Mouse (Mus musculus) natural killer cell, adult 2 months (primary cell): ENCODE data around the gene Slc12a8.

ENCODE experiments used
- DNase-seq, 2 experiments: peaks; one replicate each; pipeline ENCODE4 v3.0.0; 2022; ENCODE audit warnings: low spot score in 2 of 2

Gene Slc12a8

DNA sequence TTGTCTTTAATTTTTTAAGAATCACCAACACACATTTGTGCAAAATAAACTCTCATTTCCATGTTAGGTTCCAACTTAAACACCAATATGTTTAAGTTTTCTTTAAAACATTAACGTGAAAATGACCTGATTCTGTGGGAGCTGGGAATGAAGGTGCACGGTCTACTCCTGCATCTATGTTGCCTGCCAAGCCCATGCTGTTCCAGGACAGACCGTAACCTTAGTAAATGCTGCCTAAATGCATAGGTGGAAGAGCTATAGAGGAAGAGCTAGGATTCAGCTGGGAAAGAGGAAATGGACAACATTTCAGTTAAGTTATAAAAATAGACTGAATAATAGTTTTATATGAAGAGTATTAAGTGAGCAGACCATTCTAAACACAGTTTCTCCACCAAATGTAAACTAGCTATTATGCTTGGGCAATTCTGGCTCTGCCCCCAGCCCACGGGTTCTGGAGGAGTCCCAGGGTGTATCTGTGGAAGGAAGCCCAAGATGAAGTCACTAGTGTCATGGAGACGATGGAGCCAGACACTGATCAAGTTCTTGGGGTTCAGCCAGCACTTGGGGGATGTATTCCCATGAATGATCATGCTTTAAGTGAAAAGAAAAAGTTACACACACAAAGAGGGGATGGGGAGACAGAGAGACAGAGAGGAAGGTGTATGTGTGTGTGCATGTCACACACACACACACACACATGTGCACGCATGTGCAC is 95.1 kb downstream of the Slc12a8 start:
- DNase-seq: no peak

DNA sequence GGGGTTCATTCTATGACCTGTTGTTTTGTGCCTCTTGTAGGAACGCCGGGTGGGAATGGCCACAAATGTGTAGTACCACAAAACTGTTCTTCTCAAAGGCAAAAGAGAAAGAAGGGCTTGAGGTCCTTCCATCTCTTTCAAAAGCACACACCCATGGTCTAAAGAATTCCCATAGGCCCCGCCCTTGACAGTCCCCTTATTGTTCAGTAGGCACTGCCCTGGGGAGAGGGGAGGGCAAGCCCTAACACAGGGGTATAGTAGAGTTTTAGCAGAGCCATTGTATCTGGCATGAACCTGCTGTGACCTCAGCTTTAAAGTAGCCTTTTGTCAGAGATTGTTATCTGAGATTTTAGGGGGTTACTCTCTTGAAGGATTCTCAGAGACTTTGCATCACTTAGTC is 98.9 kb downstream of the Slc12a8 start:
- DNase-seq: no peak

DNA sequence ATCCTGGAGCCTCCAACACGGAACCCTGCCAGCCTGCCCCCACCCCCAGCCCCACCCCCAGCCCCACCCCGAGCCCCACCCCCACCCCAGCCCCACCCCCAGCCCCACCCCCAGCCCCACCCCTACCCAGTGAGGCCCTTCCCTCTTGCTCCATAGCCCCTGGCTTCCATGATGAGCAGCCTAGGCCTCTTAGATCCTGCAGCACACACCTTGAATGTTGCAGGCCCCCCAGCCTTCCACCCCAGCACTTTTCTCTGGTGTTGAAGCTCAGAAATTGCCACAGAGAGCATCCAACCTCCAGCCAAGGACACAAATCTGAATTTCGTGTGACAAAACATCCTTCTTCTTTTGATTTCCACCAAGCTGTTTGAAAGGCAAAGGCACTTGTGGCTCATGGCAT is 104.7 kb downstream of the Slc12a8 start:
- DNase-seq: no peak

DNA sequence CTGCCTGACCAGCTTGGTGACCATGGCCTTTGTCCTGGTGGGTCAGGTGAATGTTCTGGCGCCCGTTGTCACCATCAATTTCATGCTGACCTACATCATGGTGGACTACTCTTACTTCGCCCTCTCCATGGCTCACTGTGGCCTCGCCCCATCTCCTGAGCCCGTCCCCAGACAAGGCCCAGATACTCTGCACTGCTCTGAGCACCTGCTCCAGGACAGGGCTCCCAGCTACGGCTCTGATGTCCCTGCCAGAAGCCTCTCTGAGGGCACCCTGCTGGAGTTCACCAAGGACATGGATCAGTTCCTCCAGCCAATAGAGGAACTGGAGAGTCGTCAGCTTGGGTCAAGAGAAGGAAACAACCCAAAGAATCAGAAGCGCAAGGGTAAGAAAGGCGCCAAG is 107.5 kb downstream of the Slc12a8 start:
- no peak for DNase-seq

DNA sequence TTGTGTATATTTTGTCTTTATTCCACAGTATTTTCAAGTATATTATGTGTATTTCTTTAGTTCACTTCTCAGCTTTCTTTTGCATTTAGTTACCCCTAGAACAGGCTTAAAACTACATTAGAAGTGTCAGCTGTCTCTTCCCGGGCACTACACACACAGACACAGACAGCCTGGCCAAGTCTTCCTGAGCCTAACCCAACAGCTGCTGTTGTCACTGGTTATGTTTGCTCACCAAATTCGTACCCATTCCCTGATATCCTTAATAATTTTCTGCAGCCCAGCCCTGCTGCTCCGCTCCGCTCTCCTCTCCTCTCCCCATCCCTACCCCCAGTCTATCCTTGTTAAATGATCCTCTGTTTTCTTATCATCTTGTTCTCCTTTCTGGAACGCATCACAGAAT is 112.4 kb downstream of the Slc12a8 start:
- no peak for DNase-seq

DNA sequence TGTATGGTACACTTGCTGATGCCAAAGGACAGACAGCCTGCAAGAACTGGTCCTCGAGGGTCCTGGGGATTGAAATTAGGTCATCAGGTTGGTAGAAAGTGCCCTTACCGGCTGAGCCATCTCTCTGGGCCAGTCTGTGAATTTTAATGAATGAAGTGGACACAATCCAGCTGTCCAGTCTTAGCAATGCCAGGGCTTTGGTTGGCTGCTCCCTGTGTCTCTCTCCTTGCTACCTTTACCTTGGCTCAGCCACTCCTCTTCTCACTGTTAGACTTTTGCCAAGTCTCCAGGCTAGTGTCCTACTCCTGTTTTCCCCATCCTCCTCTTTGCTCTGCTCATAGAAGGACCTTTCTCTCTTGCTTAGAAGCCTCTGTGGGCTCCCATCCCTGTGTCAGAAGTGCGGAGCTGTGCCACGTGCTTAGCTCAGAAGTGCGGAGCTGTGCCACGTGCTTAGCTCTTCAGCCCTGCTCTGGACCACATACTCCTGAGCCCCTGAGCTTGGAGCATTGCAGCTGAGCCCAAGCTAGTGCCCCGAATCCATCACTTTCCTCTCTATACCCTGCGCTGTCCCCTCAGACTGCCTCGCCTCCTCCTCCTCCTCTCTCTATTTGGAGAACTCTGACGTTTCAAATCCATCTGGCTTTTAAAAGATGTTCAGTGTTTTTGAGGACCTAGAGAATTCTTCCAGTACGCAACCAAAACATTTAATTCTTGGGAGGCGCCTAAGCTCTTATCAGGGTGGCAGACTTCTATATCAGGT is 118.9 kb downstream of the Slc12a8 start:
- no peak for DNase-seq

DNA sequence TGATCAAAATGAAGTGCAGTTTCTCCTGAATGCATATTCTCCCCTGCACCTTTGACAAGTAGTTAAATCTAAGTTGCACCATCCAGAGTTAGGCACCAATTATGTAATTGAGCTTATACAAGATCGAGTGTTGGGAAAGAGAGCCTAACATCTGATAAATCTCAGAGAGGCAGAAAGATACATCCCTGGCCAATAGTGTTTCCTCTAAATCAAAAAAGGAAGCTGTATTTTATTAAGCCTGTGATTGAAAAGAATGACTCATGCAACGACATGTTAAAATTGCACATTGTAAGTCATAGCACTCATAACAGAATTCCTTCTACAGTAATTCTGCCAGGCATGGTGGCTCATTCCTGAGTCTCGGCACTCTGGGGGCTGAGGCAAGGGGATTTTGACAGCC is 124.7 kb downstream of the Slc12a8 start:
- no peak for DNase-seq

DNA sequence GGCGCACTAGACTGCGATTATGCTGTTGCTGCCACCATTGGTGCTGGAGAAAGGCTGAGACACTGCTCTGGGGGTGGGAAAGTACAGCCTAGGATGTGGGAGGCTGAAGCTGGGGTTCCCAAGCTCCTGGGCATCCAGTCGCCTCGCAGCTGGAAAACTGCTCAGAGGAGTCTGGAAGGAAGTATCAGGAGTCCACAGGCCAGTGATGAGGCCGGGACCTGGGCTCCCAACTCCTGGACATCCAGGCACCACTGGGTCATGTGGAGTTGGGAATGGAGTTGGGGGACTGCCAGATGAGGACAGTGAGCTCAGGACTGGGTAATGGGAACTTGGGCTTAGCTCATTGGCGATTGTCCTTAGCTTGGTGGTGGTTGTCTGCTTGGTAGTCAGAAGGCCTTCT is 136.0 kb downstream of the Slc12a8 start:
- DNase-seq: no peak

DNA sequence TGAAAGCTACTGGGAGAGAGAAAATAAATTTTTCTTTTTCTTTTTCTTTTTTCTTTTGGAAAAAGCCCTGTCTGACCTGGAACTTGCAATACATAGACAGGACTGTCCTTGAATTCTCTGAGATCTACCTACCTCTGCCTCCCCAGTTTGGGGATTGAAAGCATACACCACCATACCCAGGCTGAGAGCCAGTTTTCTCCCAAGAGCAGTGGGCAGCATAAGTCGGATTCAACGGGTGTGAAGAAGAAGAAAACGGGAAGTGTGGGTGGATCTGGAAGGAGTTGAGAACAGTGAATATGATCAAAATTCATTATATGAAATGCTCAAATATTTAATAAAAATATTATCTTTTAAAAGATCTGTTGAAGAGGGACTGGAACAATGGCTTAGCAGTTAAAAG is 138.3 kb downstream of the Slc12a8 start:
- DNase-seq: no peak

DNA sequence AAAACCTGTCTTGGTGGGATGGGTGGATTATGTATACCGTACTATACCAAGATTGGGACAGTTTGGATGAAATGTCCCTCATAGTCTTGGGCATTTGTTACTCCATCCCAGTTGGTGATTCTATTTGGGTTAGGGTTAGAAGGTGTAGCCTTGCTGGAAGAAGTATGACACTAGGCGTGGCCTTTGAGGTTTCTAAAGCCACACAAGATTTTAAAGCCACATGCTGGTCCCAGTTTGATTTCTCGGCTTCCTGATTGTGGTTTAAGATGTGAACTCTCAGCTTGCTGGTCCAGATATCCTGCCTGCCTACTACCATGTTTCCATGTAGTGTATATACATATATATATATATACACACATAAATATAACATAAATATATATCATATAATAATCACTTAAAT is 140.1 kb downstream of the Slc12a8 start:
- no peak for DNase-seq

DNA sequence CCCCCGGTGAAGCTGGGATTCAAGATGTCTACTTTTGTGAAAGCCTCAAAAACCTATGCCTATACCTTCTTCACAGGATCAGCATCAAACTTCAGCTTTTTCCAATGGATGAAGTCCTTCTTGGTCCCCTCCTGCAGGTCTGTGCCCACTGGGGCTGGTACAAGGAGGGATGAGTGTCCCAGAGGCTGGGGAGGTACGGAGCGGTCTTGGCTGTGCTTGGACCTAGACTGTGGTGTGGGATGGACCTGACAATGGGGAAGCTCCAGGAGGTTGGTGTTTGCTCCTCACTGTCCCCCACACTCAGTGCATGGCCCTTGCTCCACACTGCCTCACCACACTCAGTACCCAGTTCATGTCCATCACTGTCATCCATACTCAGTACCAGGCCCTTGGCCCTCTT is 141.0 kb downstream of the Slc12a8 start:
- no peak for DNase-seq

DNA sequence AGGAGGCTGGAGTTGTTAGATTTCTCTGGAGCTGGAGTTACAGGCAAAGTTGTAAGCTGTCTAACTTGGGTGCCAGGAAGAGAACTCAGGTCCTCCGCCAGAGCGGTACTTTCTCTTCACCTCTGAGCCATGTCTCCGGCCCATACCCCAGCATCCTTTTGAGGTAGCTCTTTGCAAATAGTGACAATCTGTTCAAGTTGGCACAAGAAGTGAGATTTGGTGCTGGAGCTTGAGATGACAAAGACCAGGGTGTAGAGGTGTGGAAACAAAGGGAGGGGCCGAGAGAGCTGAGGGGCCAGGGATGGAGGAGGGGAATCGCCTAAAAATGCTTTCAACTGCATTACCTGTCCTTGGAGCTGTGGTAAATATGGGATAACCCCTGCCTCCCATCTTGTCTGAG is 142.4 kb downstream of the Slc12a8 start:
- DNase-seq: no peak

DNA sequence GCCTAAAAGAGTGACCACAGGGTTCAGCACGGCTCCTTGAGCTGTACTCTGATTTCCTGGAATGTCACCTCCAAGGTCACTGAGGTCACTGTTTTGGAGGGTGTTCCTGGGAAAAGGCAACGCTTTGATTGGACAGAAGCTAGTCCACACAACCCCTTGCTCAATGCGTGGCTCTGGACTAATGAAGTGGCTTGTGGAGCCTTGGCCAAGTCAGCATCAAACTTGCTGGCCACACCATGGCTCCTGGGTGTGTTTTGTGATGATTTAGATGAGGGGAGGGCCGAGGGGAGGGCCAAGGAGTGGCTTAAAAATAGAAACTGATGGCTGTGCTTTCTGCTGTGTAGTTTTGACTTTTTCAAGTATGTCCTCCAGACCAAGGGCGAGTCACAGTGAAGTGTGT is 143.0 kb downstream of the Slc12a8 start:
- no peak for DNase-seq

DNA sequence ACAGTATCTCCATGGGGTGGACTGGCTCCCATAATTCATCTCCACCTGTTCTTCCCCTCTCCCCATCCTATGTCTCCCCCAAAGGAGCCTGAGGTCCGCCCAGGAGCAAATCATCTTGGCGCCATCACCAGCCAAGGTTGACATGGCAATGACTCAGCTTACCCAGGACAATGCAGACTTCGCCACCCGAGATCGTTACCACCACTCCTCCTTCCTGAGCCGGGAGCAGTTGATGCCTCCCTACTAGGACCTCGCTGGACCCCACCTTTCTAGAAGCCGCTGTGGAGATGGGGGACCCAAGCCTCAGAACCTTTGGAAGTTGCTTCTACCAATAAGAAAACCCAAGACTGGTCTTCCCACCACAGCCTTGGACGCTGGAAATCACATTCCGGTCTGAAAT is 145.7 kb downstream of the Slc12a8 start:
- DNase-seq: no peak

DNA sequence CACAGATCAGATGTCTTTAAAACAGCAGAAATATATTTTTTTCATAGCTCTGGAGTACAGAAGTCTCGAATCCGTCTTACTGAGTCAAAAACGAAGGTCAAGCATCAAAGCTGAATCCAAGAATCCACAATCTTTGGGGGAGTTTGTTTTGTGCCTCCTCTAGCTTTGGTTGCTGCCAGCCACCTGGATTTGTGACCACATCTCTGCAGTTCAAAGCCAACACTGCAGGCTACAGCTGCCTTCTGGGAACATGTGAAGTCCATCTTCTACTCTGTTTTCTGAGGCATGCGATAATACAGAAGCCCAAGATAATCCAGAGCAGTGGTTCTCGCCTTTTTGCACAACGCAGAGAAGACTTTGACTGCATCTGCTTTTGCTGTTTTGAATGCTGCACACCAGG is 149.1 kb downstream of the Slc12a8 start:
- DNase-seq: no peak

DNA sequence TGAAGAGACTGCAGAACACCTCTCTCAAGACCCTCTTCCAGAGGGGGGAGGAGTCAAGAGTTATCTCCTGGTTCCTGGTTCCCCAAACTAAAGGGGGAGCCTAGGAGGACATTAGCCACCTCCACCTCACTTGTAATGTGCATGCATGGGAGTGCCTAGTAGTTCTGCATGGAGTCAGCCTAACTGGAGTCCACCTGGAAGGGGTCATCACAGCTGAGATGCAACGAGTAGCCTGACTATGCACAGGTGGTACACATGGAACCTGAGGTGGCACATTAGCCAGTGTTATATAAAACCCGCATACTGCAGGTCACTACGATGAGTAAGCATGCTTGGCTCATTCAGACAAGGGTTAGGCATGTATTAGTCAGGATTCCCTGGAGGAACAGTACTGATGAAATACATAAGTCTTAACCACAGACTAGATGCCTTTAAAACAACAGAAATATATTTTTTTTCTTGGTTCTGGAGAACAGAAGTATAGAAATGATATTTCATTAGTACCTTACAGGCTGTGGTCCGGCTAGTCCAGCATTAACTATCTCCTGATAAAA is 149.9 kb downstream of the Slc12a8 start:
- no peak for DNase-seq

DNA sequence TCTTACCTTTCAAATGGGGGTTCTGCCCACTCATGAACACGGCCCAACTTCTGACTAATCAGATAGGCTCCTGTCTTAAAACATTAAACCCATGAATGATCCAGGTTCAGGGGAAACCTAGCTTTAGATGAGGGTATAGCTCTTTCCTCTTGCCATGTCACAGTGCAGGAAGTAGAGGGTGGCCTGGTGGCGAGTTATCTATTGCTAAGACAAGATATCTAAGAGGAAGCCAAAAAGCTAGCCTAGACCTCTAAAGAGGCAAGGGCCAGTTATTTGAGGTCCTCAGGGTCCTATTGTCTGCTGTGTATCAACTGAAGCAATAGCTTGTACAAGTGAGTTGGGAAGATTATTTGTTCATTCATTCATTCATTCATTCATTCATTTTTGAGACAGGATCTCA is 151.3 kb downstream of the Slc12a8 start:
- no peak for DNase-seq

DNA sequence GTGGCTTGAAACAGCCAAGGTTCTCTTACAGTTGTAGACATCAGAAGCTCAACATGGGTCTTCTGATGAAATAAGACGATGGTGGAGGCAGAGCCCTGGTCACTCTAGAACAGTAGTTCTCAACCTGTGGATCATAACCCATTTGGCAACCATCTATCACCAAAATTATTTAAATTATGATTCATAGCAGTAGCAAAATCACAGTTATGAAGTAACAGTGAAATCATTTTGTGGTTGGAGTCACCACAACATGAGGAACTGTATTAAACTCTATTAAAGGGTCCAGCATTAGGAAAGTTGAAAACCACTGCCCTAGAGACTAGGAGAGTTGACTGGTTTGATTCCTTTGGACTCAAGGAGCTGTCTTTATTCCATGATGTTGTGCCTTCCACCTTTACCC is 151.9 kb downstream of the Slc12a8 start:
- DNase-seq: no peak

DNA sequence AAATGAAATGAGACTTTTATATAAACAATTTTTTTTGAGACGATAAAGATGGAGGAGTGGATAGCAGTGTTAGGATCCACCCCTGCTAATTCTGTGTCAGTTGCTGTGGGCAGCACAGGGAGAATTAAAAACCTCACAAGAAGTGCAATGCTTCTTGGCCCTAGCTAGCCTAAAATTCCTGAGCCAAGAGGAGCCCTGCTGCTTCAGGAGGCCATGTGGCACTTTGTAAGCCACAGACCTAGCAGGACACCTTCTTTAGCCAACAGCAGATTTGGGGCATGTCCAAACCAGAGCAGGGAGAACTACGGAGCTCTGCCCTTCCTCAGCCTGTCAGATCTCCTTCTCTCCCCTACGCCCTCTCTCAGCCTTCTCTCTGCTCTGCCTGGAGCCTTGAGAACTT is 153.2 kb downstream of the Slc12a8 start:
- no peak for DNase-seq

DNA sequence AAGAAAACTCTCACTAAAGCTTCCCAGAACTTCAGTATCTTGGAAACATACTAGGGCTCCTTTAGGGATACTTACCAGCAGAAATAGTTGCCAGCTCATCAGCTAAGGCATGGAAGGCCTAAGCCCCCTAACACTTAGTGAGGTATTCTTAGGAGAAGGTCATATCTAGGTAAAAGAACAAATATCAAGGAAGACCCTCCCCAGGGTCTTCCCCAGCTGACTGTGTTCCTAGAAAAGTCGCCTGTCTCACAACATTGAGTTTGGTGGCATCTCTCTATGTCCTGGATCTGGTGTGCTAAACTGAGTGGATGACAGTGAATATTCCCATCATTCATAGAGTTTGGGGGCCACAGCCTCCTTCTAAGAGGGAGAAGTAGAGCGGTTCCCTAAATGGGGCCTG is 153.8 kb downstream of the Slc12a8 start:
- no peak for DNase-seq

DNA sequence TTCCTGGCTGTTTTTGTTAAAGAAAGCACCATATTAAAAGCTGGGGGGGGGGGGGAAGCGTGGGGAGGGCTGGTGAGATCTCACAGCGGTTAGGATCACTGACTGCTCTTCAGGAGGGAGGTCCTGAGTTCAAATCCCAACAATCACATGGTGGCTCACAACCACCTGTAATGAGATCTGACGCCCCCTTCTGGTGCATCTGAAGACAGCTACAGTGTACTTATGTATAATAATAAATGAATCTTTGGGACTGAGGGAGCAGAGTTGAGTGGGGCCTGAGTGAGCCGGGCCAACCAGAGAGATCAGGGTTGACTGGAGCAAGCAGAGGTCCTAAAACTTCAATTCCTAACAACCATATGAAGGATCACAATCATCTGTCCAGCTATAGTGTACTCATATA is 155.1 kb downstream of the Slc12a8 start:
- DNase-seq: no peak

DNA sequence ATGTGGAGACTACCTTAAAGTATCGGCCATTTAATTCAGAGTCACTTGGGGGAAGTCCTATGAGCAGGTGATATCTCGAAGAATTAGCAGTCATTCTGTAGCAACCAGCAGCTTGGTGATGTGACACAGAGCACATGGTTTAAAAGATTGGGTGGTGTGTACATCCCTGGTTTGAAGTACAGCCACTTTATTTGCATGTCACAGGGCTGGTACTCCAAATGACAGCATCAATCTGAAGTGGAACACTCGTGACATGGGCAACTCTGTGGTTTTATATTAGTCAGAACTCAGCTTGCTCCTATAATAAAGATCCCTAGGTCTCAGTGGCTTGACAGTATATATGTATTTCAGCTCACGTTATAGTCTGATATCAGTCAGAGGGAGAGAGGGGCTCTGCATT is 155.5 kb downstream of the Slc12a8 start:
- no peak for DNase-seq

DNA sequence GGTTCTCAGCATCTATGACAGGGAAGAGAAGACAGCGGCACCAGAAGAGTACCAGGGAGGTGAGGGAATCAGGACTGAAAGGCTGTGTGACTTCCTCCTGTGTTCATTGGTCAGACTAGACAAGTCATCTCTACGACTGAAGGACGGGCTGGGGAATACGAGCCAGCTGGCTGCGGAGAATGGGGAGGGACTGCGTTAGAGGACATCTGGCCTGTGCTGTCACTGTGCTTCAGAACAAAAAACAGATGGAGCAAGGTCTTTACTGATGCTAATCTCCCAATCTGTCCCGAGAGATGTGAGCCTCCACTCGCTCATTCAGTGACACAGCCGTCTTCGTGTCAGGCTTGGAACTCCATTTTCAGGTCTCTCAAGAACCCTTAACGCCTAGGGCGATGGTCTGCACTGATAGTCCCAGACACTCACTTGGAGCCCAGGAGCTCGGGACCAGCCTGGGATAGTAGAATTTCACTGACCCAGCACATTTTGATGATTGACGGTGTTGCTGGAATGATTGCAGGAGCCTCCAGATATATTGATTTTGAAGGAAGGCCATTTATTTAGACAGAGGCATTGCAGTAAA is 156.5 kb downstream of the Slc12a8 start:
- no peak for DNase-seq
